Mouse (Mus musculus) CD8-positive naive resting alpha-beta T cell, adult 57 days (primary cell): Measurements from ENCODE around the gene Klhl22. TPM values are rescaled to one million over a fixed set of nuclear protein-coding genes. Genes with fewer than 3 reads are reported as not detected.

Experiments used
- total RNA-seq: library from RNA; stranded (reverse); gene quantifications from one replicate; pipeline ENCODE4 v1.2.4, GENCODE M21; 2023

Gene Klhl22
- 26.3 TPM for total RNA-seq

GRCm38 (mm10) chr16:17759344-17759773 lies at the start of gene Klhl22:
Gene Klhl22 (plus strand): TSS chr16:17759618.

GRCm38 (mm10) chr16:17732841-17733340 lies 26.5 kb upstream of the Klhl22 start, which contains the start of gene Med15:
Gene Med15 (minus strand): TSS chr16:17732891.

GRCm38 (mm10) chr16:17796971-17797811 lies 37.8 kb downstream of the Klhl22 start, which contains the start of gene Scarf2:
Gene Scarf2 (plus strand): TSS chr16:17797282.

GRCm38 (mm10) chr16:17832821-17833220 lies 73.4 kb downstream of the Klhl22 start, which contains the start of gene B830017H08Rik:
Gene B830017H08Rik (plus strand): TSS chr16:17833121.

GRCm38 (mm10) chr16:17838051-17838450 lies 78.6 kb downstream of the Klhl22 start, which contains the start of gene Car15:
Gene Car15 (minus strand): TSS chr16:17838364.

Other genes with a start within 250 kb of the Klhl22 start
- gene Thap7, start 228.5 kb upstream of the Klhl22 start, total RNA-seq: 39.9 TPM
- gene Lrrc74b, start 198.4 kb upstream of the Klhl22 start, total RNA-seq: not detected
- gene P2rx6, start 197.7 kb upstream of the Klhl22 start, total RNA-seq: not detected
- gene Slc7a4, start 176.4 kb upstream of the Klhl22 start, total RNA-seq: 0.34 TPM
- gene Smpd4, start 140.3 kb upstream of the Klhl22 start, total RNA-seq: 44.3 TPM
- gene Ccdc74a, start 113.1 kb upstream of the Klhl22 start, total RNA-seq: 0.89 TPM
- gene Med15, start 26.7 kb upstream of the Klhl22 start, total RNA-seq: 166 TPM
- not detected for gene Scarf2, start 37.7 kb downstream of the Klhl22 start, total RNA-seq
- not detected for gene B830017H08Rik, start 73.5 kb downstream of the Klhl22 start, total RNA-seq
- gene Car15, start 78.7 kb downstream of the Klhl22 start, total RNA-seq: 12.4 TPM
- gene Gm20518, start 132.1 kb downstream of the Klhl22 start, total RNA-seq: 5.4 TPM
- not detected for gene Tssk1, start 134.6 kb downstream of the Klhl22 start, total RNA-seq
- gene Dgcr2, start 138.9 kb downstream of the Klhl22 start, total RNA-seq: 59.0 TPM
- gene Tssk2, start 139.0 kb downstream of the Klhl22 start, total RNA-seq: not detected
- gene Ess2, start 151.7 kb downstream of the Klhl22 start, total RNA-seq: 69.0 TPM
- gene Gsc2, start 155.4 kb downstream of the Klhl22 start, total RNA-seq: not detected
- 16.6 TPM for gene Slc25a1, start 168.6 kb downstream of the Klhl22 start, total RNA-seq
- gene Vpreb2, start 220.8 kb downstream of the Klhl22 start, total RNA-seq: not detected